Mouse (Mus musculus): ENCODE measurements around the gene Xpnpep2.

Gene Xpnpep2

DNA sequence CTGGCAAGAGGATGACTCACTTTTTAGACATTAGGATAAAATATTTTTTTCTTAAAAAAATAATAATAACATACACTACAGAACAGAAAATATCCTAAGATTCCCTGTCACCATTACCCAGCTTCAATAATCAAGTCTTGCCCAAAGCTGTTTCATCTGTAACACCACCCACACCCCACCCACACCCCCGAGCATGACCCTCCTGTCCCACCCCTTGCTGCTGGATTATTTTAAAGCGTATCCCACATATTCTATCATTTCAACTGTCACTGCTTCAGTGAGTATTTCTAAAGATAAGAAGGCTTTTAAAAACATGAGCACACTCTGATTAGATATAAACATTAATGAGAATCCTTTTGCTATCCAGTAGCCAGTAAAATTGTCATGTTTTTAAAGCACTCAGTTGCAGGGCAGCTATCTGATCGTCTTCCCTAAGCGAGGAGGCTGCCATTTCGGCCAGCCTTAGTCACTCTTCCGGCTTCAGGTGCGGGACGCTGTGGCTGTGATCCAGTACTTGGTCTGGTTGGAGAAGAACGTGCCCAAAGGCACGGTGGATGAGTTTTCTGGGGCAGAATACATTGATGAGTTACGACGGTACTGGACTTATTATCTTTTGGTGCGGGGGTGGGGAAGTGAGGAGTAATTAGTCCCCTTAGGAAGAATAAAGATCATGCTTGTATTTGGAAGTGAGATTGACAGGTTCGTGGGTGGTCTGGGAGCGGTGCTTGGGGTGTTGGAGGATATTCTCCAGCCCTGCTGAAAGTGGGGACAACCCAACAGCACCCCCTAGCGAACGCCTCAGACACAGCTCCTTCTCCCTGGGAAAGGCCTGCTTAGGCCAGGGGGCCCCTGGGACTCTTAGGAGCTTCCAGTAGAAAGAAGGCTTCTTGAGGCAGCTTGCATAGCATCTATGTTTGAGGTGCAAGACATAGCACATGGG is 15.9 kb downstream of the Xpnpep2 start:
- DNase-seq (ENCODE audit: low spot score in 2 of 2): peak; percentile 28 to 46

- no peak for DNase-seq (ENCODE audit: low spot score in 2 of 2)
These were observed 18.5 kb downstream of the Xpnpep2 start for GRCm38 (mm10) chrX:48126903-48127476.

DNA sequence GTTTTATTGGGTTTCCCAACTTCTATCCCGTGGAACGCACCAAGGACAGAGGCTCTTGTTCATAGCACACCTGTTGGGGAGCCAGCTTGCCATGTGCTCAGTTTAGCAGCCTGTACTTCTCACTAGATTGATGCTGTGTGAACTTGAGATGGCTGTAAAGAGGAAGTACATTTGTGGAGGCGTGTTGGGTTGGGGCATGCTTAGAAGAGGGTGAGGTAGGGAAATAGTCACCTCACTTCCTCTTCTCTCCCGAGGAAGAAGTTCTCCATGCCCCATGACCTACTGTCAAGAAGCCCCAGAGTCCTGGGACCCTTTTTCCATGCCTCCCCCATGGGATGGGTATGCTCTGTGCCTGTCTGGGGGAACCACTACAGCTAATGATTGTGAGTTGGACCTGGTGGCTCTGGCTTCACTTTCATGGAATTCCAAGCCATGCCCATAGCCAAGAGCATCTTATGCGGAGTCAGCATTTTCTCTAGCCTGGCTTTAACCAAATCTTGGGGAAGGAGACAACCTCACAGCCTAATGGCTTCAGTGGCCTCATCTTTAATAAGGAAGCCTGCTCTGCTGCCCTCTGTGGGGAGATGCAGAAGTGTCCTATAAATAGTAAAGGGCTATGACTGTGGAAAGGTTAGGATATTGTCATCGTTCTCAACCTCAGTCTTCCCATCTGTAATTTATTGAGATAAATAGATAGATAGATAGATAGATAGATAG is 19.1 kb downstream of the Xpnpep2 start:
- DNase-seq (ENCODE audit: low spot score in 2 of 2): no peak

DNA sequence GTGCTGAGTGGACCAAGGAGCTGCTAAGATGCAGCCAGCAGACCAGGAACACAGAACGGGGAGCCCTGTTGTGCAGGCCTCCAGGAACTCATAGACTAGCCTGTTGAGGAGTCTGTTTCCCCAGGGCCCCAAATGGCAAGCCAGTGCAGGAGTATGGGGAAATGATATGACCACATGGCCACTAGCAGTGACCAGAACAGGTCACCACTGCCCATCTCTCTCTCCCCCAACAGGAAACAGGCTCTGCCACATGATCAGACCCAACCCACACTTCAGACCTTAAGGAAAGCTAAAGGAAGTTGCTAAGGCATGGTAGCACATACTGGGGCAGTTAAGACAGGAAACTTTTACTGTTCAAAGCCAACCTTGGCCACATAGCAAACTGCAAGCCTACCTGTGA is 20.6 kb downstream of the Xpnpep2 start:
- DNase-seq (ENCODE audit: low spot score in 2 of 2): no peak

DNA sequence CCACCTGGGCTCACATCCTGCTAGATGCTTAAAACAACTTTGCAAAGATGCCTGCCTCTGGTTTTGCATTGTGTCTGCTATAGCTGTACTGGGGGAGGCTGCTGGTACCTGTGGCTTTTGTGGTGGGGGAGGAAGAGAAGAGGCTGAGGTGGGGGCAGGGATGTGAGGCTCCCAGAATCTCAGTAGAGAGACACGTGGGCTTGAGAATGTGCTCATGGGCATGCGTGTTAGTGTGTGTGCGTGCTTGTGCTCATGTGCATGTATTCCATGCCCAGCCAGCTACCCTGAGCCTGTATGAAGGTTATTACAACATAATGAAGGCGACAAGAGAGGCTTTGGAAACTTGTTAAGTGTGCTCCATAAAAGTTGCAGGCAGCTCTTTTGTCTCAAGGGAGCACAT is 28.4 kb downstream of the Xpnpep2 start:
- no peak for DNase-seq (ENCODE audit: low spot score in 2 of 2)

DNA sequence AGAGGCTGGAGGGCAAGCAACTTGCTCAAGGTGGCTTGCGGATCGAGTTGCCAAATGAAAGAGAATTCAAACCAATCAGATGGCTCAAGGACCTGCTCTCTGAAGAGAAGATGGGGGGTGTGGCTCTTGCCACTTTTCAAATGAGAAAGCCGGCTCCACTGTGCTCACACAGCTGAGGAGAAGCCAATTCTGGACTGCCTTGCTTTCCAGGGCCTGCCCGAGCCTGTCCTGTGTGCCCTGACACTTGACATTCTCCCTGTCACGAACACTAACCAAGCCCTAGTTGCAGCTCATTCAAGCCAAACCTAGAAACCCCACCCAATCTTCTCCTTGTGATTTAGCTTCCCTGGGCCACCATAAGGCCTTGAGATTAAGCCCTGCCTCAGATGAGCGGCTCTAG is 29.5 kb downstream of the Xpnpep2 start:
- no peak for DNase-seq (ENCODE audit: low spot score in 2 of 2)

- DNase-seq (ENCODE audit: low spot score in 2 of 2): no peak
These were observed 30.2 kb downstream of the Xpnpep2 start for GRCm38 (mm10) chrX:48138539-48139275.

- DNase-seq (ENCODE audit: low spot score in 2 of 2): no peak
These were observed 31.1 kb downstream of the Xpnpep2 start for GRCm38 (mm10) chrX:48139368-48140285.

GRCm38 (mm10) chrX:48140286-48140877 is 31.9 kb downstream of the Xpnpep2 start:
- no peak for DNase-seq (ENCODE audit: low spot score in 2 of 2)

DNA sequence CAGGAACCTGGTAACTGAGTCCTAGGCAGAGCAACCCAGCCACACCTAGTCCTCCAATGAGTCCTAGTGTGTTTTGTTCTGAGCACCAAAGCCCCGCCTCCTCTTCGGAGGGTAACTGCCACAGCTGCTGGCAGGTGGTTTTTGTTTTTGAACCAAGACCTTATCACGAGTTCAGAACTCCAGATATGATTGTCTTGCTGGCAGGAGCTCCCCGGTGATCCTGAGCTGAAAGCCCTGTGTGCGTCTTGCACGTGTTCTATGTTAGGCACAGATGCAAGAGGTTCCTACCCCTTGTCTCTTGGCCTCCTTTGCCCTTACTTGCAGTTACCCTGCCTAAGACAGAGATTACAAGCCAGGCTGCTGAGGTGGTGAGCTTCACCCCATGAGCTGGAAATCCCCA is 33.0 kb downstream of the Xpnpep2 start:
- DNase-seq (ENCODE audit: low spot score in 2 of 2): peak in 1 of 2 experiments; percentile 28

- DNase-seq (ENCODE audit: low spot score in 2 of 2): peak in 1 of 2 experiments; percentile 25
These were observed 35.1 kb downstream of the Xpnpep2 start for GRCm38 (mm10) chrX:48143415-48144335.

DNA sequence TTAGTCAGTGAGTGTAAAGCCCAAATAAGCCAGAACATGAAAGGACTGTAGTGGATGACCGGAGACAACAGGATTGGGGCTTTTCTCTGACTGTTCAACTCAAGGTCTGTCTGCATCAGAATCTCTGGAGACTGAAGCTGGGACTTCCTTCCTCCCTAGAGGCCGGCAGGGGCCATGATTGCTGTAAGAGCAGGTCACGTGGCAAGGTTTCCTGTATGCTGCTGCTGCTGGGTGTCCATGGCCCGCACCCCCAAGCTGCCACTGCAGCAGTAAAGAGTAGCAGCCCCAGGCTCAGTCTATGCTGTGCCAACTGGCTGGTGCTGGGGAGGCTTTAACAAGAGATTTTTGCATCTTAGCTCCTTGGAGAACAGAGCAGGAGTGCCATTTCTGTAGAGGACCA is 37.7 kb downstream of the Xpnpep2 start, which contains the start of gene Sash3:
Gene Sash3, plus strand, starts transcription at position 175 of the 400 bp plus-strand sequence.
- peak; percentile 23 to 38 for DNase-seq (ENCODE audit: low spot score in 2 of 2)

DNA sequence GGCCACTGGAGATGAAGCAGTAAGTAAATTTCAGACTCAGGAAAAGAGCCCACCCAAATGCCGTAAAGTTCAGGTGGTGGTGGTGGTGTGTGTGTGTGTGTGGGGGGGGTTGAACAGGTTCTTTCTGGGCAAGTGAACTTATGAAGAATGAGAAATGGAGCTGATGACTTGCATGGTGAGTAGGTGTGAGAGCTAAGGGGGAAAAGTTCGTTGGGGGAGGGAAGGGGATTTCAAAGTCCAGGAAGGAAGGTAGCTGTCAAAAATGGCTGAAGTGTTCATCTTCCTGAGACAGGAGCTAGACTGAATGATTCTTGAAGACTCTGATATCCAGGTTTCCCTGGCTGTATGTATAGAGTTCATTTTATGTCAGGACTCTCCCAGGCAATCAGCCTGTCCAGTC is 38.7 kb downstream of the Xpnpep2 start:
- no peak for DNase-seq (ENCODE audit: low spot score in 2 of 2)

- DNase-seq (ENCODE audit: low spot score in 2 of 2): peak in 1 of 2 experiments; percentile 21
These were observed 39.2 kb downstream of the Xpnpep2 start for GRCm38 (mm10) chrX:48147741-48148186.

DNA sequence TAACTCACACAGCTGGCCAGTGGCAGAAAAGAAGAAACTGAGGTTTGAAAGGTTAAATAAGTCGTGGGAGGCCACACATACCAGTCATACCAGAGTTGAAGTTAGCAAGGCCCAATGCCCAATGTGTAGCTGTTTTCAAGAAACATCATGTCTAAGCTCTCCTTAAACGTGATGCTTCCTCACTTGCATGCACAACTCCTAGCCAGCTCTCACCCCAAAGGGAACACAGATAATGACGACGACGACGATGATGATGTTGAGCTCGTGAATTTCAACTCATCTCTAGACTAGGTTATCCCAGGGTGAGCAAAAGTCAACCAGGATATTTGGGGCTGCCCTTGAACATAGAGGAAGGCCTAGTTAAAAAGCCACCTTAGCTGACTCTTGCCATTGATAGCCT is 43.6 kb downstream of the Xpnpep2 start:
- no peak for DNase-seq (ENCODE audit: low spot score in 2 of 2)

DNA sequence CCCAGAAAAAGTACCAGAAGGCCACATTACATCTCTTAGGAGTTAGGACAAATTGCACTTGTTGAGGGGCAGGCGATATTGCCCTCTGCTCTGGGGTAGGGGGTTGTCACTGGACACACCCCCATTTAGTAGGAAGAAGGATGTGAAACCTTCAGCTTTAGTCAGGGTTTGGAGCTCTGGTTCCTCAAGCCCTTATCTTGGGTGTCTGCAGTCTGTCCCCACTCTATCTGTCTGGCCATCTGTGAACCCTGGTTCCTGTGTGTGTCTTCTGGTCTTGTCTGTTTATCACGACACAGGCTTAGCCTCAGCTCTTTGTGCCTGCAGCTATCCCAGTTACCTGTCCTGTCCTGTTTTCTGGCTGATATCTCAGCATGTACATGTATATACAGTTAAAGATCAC is 44.9 kb downstream of the Xpnpep2 start:
- DNase-seq (ENCODE audit: low spot score in 2 of 2): no peak

DNA sequence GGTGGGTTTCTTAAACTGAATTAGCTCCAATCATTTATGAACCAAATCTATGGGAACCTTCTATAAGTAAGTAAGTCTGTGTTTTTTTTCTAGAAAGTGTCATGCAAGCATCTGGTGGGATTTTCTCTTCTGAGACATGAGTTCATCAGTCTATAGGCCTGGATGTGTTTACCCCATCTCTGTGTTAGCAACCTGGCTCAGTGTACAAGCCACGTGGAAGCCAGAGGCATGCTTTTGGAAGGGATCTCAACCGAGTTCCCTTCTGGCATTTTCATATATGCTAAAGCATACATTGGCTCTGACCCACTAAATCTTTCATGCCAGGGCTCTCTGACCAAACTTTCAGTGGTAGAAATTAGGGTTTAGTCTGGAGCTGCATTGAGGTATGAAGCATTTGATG is 45.4 kb downstream of the Xpnpep2 start:
- no peak for DNase-seq (ENCODE audit: low spot score in 2 of 2)

DNA sequence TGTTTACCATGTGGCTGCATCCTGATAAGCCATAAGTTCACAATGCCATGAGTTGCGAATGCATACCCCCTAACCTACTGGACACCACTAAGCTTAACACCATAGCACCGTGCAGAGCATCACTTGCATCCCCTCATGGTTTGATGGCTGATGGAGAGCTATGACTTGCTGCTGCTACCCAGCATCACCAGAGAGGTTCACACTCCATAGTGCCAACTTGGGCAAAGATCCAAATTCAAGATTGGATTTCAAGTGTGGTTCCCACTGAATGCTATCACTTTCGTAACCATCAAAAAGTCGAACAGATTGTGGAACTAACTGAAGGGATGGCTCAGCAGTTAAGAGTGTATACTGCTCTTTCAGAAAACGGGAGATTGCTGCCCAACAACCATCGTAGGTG is 47.0 kb downstream of the Xpnpep2 start:
- DNase-seq (ENCODE audit: low spot score in 2 of 2): no peak

GRCm38 (mm10) chrX:48157396-48157795 is 48.9 kb downstream of the Xpnpep2 start:
- no peak for DNase-seq (ENCODE audit: low spot score in 2 of 2)

Data from spleen, postnatal 14 days (tissue).